Mouse (Mus musculus) neutrophil, adult 83 days (primary cell): Measurements from ENCODE around the gene Zfp617. TPM values are rescaled to one million over a fixed set of nuclear protein-coding genes. Genes with fewer than 3 reads are reported as not detected.

ENCODE experiments used
- total RNA-seq, 2 experiments: library from RNA; stranded (reverse); gene quantifications; one replicate each; pipeline ENCODE4 v1.2.4; 2023

Zfp617 gene
- 1 to 10 TPM; 6.3 to 7.9 TPM for total RNA-seq

DNA sequence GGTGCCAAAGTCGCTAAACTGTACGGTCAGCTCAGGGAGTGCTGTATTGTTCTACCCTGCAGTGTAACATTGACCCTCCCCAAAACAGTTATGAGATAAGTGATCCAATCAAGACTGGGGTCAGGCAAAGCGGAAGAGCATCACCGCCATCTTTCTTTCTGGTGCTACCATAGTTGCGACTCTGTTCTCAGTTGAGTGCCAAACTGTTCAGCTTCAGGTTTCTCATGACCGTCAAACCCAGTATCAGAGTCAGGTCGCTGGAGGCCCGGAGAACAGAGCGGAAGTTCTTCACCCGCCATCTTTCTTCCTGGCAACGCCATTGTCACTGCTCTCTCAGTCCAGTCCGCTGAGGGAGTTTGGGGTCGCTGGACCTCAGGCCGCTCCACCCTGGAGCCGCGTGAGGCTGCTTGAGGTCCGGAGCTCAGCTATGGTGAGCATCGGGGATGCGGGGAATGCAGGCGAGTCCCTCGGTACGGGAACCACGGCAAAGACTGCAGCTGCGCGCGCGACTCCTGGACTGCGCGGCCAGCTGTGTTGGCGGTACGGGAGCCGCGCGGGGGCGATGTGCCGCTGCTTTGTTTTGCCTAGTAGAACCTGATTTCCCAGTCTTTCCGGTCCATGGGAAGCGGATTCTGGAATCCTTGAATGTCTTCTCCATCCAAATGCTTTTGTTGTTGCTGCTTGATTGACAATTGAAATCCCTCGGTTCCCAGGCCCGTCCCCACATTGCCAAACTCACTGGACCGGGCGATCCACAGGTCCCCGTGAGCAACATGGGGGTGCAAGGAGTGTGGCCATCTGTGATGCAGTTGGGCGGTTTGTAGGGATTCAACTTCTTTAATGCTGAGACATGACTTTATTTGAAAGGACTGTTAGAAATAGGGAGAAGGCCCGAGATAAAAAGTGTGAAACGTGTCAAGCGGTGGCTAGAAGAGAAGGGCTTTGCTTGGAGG, at the start of gene Zfp617, which contains the start of gene Zfp882:
Zfp617 (plus strand) TSS at position 327 of the 953 bp plus-strand sequence.
Zfp882 (plus strand) TSS at position 300 of the 953 bp plus-strand sequence.

DNA sequence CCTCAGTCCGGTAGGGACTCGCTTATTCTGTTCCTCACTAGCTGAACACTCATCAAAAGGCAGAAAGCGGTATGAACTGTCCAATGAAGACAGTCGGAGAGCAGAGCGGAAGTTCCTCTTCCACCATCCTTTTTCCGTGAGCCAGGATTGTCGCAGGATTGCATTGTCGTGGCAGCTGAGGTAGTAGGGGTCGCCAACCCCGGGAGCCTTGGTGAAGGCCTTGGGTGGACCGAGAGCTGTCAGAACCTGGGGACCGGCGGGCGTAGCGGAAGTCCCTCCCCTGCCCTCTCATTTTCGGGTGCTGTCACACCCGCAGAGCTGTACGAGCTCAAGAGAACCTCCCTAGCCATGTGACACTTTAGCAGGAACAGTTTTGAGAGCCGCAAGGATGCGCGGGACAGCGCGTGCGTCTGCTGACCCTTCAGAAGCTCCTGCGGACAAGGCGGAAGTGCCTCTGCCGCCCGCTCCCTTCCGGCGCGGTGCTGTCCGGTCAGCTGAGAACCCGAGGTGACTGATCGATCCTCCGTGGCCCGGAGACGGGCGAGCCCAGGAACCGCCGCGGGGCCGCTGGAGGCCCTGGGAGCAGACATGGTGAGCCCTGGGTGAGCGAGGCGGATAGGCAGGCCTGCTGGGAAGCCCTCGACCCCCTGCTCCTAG, 26.7 kb upstream of the Zfp617 start, which contains the start of gene Zfp709:
Zfp709 (plus strand) TSS at position 402 of the 657 bp plus-strand sequence.

DNA sequence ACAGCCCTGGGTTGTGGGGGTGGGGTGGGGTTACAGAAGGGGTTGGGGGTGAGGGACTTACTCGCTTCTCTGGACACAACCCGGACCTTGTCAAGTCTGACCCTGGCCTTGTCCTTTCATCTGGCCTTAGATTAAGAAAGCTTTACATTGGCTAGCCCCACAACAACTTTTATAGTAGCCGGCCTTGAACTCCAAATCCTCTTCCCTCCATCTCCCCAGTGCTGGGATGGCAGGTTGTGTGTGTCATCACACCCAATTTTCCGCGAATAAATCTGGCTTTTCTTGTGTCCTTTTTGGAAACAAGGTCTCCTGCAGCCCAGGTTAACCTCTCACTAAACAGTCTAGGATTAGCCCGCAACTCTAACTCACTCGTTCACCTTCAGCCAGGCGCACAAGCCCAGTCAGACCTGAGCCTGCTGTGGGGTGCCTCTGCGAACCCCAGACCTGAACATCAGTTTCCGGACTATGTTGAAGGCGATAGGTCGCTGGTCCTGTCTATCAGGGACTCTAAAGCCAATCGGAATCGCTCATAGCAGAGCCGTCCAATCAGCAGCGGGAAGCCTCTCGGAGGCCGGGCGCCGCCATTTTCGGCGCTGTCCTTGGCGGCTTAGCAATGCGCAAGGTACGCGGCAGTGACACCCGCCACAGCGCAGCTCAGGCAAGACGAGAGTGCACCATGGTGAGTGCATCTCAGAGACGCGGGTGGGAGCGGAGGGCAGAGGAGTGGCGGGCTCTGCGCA, 42.2 kb downstream of the Zfp617 start, which contains the start of gene Zfp961:
Zfp961 (plus strand) TSS at position 557 of the 740 bp plus-strand sequence.

Other genes with a start within 250 kb of the Zfp617 start
- gene Unc13a, start 236.9 kb upstream of the Zfp617 start, total RNA-seq = under 1 TPM; 0.13 to 0.38 TPM
- 10 to 100 TPM; 13.8 to 21.0 TPM for gene Jak3, start 232.3 kb upstream of the Zfp617 start, total RNA-seq
- 1 to 10 TPM; 3.4 to 7.7 TPM for gene Insl3, start 219.4 kb upstream of the Zfp617 start, total RNA-seq
- gene B3gnt3, start 206.8 kb upstream of the Zfp617 start, total RNA-seq = under 1 TPM; 0.13 to 0.15 TPM
- gene Fcho1, start 182.9 kb upstream of the Zfp617 start, total RNA-seq = 10 to 100 TPM; 57.7 to 61.1 TPM
- 1 to 10 TPM; 3.5 to 4.4 TPM for gene Zfp709, start 26.6 kb upstream of the Zfp617 start, total RNA-seq
- gene Zfp882, start within 50 bp of the Zfp617 start, total RNA-seq = 1 to 10 TPM; 1.4 to 2.1 TPM
- 1 to 10 TPM; 9.6 to 9.7 TPM for gene Zfp961, start 42.4 kb downstream of the Zfp617 start, total RNA-seq
- 100 to 1,000 TPM; 225 TPM for gene Cyp4f18, start 101.0 kb downstream of the Zfp617 start, total RNA-seq
- gene Olfr372, start 132.6 kb downstream of the Zfp617 start, total RNA-seq = under 1 TPM; 0.13 to 0.46 TPM
- gene Olfr373, start 174.5 kb downstream of the Zfp617 start, total RNA-seq = under 1 TPM; 0.31 to 0.53 TPM
- gene Olfr374, start 198.4 kb downstream of the Zfp617 start, total RNA-seq = under 1 TPM; 0.13 to 0.18 TPM
- 100 to 1,000 TPM; 161 to 196 TPM for gene Tpm4, start 226.3 kb downstream of the Zfp617 start, total RNA-seq